Mouse (Mus musculus): ENCODE data around the gene Zfp260. TPM values are rescaled to one million over a fixed set of nuclear protein-coding genes. Genes with fewer than 3 reads are reported as not detected.
A peak's percentile ranks its signal among the peaks of the same experiment; 100 is the strongest.
"Not testable (repeated sequence)": the region's sequence is repeated elsewhere in the genome, so short reads cannot be mapped to it uniquely, and the experiment has no call there.

The Zfp260 gene
- total RNA-seq, 2 experiments from 2014 or later = 73.1 to 75.5 TPM

- peak; percentile 75 for TF ChIP-seq CTCF (conservative IDR thresholded peaks at IDR 0.05)
- H3K27ac ChIP-seq = peak overlapping the region; percentile 92
- DNase-seq (ENCODE audit: low spot score in 2 of 2) = no peak
- H3K4me3 ChIP-seq = peak overlapping the region; percentile 83
Observed at GRCm38 (mm10) chr7:30090970-30091585, 3.5 kb upstream of the Zfp260 start.

DNA sequence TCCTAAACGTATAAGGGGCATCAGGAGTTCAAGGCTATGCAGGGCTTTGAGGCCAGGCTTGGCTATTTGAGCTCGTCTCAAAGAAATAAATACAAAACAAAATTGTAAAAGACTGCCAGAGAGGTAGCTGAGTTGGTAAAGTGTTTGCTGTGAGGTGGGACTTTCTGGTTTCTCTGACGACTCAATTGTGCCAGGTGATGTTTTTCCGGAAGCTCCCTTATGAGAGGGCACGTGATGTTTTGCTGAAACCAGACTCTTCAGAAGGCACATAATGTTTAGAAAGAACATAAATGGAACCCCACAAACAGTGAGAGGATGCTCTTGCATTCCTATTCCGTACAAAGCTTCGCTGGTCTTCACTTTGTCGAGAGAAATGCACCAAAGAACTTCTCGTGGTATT lies 1.9 kb upstream of the Zfp260 start:
- Histone ChIP-seq H3K27ac (no peak overlapping the region), H3K4me3 (no peak overlapping the region)
- TF ChIP-seq CTCF (conservative IDR thresholded peaks at IDR 0.05) = no peak
- no peak for DNase-seq (ENCODE audit: low spot score in 2 of 2)

- H3K4me3 ChIP-seq = peak overlapping the region; percentile 88
- TF ChIP-seq CTCF (conservative IDR thresholded peaks at IDR 0.05) = no peak
- H3K27ac ChIP-seq = peak overlapping the region; percentile 93
- no peak for DNase-seq (ENCODE audit: low spot score in 2 of 2)
Observed at GRCm38 (mm10) chr7:30093918-30094415, 610 bp upstream of the Zfp260 start.

- TF ChIP-seq CTCF (conservative IDR thresholded peaks at IDR 0.05) = no peak
- DNase-seq (ENCODE audit: low spot score in 2 of 2) = no peak
- H3K27ac ChIP-seq = peak overlapping the region; percentile 93
- peak overlapping the region; percentile 88 for H3K4me3 ChIP-seq
Observed at GRCm38 (mm10) chr7:30095551-30096125, 1.1 kb downstream of the Zfp260 start.

GRCm38 (mm10) chr7:30099297-30099696 lies 4.7 kb downstream of the Zfp260 start:
- H3K4me3 ChIP-seq = peak overlapping the region; percentile 51
- peak; percentile 84 to 87 for DNase-seq (ENCODE audit: low spot score in 2 of 2)
- peak overlapping the region; percentile 86 for H3K27ac ChIP-seq
- TF ChIP-seq CTCF (conservative IDR thresholded peaks at IDR 0.05) = no peak

GRCm38 (mm10) chr7:30116076-30116475 lies 21.5 kb downstream of the Zfp260 start:
- Histone ChIP-seq H3K4me3 (no peak overlapping the region), H3K27ac (no peak overlapping the region)
- TF ChIP-seq CTCF (conservative IDR thresholded peaks at IDR 0.05) = no peak
- no peak for DNase-seq (ENCODE audit: low spot score in 2 of 2)

DNA sequence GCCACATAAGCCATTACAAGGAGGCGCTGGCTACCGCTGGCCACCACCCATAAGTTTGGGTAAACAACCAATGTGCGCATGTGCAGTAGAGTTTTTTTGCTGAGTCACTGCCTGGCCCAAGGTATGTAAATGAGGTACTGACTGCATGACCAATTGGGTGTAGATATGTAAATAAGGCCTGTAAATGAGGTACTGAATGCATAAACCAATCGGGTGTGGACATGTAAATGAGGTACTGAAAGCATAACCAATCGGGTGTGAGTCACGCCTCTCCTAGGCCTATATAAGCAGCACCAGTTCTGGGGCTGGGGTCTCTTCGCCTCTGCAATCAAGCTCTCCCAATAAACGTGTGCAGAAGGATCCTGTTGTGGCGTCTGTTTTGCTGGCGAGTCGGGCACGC lies 23.4 kb downstream of the Zfp260 start:
- H3K27ac ChIP-seq; DNase-seq (ENCODE audit: low spot score in 2 of 2): not testable (repeated sequence)

DNA sequence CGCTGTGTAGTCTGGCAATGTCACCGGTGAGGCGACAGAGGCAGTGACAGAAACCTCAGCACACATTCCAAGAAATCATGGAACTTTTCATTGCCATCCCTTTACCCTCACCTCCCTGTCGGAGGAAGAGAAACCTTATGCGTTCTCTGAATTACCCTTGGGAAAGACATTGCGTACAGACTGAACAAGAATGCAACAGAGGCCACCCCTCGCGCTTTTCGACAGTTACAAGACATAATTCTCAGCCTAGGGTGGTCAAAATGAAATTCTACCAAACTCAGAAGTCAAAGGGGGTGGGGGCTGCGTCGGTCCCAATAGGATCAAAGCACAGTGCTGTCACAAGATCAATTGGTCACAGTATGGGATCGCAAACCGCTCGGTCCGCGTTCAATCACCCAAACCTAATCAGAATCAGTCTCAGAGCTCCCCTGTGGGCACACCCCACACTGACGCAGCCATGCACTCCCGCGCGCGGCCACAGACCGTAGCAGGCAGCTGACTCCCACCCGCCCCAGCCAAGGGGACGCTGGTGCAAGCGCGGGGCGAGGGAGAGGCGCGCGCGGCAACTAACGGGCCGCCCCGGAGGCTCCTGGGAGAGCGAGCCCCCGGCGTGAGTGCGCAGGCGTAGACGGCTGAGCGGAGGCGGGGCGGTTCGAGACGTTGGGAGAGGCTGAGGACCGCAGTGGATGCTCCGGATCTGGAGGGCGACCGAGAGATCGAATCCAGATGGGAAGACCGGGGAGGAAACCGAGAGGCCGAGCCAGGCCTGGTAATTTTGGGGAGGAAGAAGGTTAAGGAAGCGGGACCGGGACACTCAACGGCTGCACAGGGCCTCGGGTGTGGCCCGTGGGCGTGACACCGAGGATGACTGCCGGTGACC lies 27.0 kb downstream of the Zfp260 start, which contains the start of gene Zfp382:
Zfp382 (plus strand) TSS at position 635 of the 880 bp plus-strand sequence.
- Histone ChIP-seq H3K27ac (peak within 1 kb of the TSS; percentile 93), H3K4me3 (peak within 1 kb of the TSS; percentile 82)
- peak; percentile 92 for DNase-seq (ENCODE audit: low spot score in 2 of 2)
- TF ChIP-seq CTCF (conservative IDR thresholded peaks at IDR 0.05) = peak; percentile 49

More for the DNA sequence above, 23.4 kb downstream of the Zfp260 start:
- not testable (repeated sequence) for H3K4me3 ChIP-seq

- Histone ChIP-seq H3K4me3 (peak overlapping the region; percentile 82), H3K27ac (peak overlapping the region; percentile 93)
- no peak for TF ChIP-seq CTCF (conservative IDR thresholded peaks at IDR 0.05)
- DNase-seq (ENCODE audit: low spot score in 2 of 2) = no peak
Observed at GRCm38 (mm10) chr7:30122188-30122530, 27.6 kb downstream of the Zfp260 start.

GRCm38 (mm10) chr7:30129900-30130299 lies 35.3 kb downstream of the Zfp260 start:
- Histone ChIP-seq H3K4me3 (no peak overlapping the region), H3K27ac (no peak overlapping the region)
- no peak for DNase-seq (ENCODE audit: low spot score in 2 of 2)
- no peak for TF ChIP-seq CTCF (conservative IDR thresholded peaks at IDR 0.05)

GRCm38 (mm10) chr7:30132396-30132795 lies 37.8 kb downstream of the Zfp260 start:
- no peak for DNase-seq (ENCODE audit: low spot score in 2 of 2)
- no peak overlapping the region for H3K27ac ChIP-seq
- no peak overlapping the region for H3K4me3 ChIP-seq
- TF ChIP-seq CTCF (conservative IDR thresholded peaks at IDR 0.05) = no peak

- peak overlapping the region; percentile 29; the same call in 1 of the 2 replicates for H3K4me3 ChIP-seq
- peak in 1 of 2 experiments; percentile 39 for DNase-seq (ENCODE audit: low spot score in 2 of 2)
- TF ChIP-seq CTCF (conservative IDR thresholded peaks at IDR 0.05) = no peak
- H3K27ac ChIP-seq = peak overlapping the region; percentile 76
Observed at GRCm38 (mm10) chr7:30136826-30137225, 42.2 kb downstream of the Zfp260 start.

GRCm38 (mm10) chr7:30143170-30143554 lies 48.6 kb downstream of the Zfp260 start:
- peak overlapping the region; percentile 65 for H3K4me3 ChIP-seq
- peak overlapping the region; percentile 74 for H3K27ac ChIP-seq
- no peak for TF ChIP-seq CTCF (conservative IDR thresholded peaks at IDR 0.05)
- no peak for DNase-seq (ENCODE audit: low spot score in 2 of 2)

Measured in layer of hippocampus, adult 2 months (tissue).